Mouse (Mus musculus) c-Kit-positive CD71-negative TER-119-negative erythroid progenitor cells, embryonic 14.5 days (primary cell): ENCODE results near the gene Gpc5.

Experiments
- DNase-seq: peaks from one replicate; pipeline ENCODE4 v3.0.0-alpha.2; 2013; ENCODE audit warnings: low read depth

Gpc5 gene

DNA sequence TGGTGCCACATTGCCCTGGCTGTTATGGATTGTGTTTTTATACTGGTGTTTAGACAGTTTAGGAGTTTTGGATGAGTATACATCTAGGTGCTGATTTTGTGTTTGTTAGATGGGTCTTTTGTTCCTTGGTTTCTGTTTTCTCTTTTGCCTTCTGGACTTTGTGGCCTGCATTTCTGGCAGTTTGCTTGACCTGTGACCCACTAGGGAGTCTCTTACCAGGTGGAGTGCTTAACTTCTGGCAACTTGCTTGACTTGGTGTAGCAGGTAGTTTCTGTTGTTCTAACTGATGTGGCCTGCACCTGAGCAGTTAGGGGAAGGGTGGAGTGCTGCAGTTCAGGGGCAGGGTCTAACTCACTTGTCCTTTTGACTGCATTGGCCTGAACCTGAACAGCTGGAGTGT is 14.3 kb downstream of the Gpc5 start:
- DNase-seq, result no peak

DNA sequence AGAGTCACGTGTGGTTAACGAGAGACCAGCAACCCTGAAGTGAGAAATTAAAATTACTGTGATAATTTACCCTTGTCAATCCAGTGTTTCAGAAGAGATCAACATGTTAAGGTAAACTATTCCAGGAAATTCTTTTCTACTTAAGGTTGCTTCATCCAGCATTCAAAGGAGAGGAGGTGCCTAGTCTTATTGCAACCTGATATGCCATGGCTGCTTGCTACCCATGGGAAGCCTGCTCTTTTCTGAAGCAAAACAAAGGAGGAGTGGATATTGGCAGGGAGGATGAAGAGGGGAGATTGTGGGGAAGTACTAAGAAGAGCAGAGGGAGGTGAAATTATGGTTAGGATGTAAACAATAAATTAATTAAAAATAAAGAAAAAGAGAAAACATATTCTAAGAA is 15.5 kb downstream of the Gpc5 start:
- no peak for DNase-seq

DNA sequence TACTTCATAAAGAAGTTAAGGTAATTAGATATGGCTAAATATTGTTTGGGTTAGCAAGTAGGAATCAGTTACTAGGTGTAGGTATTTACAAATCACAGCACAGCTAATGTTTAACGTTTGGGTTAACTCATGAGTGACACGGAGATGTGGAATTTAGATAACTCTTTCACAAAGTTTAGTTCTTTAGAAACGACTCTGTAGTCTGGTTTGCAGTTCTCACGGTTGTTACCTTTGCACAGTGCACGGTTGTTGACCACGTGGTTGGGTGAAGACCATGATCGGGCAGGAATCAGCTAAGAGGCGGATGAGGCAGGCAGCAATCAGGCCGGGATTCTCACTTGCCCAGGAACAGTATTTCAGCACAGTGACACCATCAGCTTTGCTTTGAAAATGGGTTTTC is 26.6 kb downstream of the Gpc5 start:
- no peak for DNase-seq

DNA sequence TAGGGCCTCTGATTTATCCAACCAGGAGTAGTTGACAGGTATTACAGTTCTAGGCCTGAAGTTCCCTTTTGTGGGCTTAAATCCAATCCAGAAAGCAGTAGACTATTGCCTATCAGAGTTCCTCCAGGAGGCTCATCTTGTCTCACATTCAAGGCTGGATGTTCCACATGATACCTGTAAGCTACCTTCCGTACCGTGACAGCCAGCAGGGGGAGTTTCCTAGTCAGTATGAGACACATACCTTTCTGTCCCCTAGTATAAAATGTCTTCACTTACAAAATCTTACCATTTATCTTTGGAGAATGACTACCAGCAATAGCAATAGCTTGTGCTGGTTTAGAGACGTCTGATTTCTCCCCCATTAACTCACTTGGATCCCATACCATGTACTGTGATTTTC is 56.8 kb downstream of the Gpc5 start:
- DNase-seq, result no peak

DNA sequence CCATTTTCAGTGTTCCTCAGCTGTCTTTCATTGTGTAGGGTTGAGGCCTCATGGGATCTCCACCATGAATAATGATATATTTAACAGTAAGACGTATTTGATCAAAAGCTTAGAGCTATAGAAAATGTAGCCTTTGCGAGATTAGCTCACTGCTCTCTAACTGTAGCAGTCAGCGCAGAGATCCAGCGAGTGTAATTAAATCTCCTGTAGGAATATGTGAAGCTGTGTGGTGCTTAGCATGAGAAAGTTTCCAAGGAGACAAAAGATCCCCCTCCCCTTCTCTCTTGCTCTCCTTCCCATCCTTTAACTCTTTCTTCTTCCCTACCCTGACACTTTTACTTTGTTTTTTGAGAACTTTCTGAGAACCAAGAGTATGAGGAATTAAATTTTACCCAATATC is 64.6 kb downstream of the Gpc5 start:
- no peak for DNase-seq

DNA sequence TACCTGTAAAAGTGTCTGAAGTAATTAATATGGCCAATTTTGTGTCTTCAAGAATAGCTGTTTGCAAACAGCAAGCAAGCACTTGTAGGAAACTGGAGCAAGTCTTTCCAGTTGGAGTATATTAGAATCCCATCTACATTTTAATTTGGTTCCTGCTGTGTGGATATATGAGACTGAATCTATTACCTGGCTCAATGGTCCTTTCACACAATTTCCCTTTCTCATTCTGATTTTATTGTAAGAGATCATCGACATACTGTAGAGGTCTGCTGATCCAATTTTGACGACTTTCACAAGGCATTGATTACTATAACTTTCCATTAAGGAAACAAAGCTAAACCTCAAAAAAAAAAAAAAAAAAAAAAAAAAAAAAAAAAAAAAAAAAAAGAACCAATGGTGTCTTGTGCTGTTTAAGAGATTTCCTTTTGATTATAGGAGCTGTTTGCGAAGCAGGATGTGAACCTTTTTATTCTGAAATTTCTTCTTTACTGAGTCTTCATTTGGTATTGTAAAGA is 85.4 kb downstream of the Gpc5 start:
- DNase-seq, result no peak

DNA sequence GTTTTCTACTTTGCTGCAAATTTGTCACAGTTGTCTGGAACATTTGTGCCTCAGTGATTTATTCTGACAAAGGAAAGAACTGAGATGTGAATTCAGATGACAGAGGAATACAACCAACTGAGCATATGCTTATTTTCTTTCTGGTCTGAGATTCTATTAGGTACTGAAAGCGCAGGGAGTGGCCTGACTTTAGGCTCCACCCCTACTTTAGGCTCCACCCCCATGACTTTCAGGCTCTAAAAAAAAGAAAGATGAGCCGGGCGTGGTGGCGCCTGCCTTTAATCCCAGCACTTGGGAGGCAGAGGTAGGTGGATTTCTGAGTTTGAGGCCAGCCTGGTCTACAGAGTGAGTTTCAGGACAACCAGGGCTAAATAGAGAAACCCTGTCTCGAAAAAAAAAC is 87.9 kb downstream of the Gpc5 start:
- DNase-seq, result no peak

DNA sequence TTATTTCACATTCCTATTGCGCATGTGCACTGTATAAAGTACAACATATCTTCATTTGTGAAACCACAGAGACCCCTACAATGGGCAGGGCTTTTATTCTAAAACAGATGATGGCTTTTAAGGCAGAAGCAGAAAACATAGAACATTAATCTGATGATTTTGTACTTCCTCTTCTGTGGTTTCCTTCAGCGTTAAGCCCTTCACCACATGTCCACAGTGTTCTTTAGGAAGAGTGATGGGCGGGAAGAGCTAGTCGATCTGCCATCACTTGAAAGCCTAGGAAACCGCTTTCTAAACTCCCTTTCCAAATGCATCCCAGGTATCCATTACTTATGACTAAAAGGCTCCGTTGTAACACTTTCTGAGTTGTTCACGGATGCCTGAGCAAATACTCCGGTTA is 96.2 kb downstream of the Gpc5 start:
- no peak for DNase-seq

DNA sequence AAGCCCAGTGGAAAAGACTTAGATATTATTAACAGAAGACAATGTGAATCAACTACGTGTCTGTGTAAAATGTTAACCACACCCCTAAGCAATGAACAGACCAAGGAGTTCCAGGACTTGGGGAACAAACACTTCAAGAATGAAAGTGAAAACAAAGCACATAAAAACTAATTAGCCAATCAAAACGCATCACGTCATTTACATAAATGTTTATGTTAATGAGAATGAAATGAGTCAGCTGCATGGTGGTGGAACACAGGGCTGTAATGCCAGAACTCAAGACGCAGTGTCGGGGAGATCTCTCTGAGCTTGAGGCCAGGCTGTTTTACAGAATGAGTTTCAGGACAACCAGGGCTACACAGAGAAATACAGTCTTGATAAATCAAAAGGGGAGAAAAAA is 136.1 kb downstream of the Gpc5 start:
- DNase-seq, result no peak

DNA sequence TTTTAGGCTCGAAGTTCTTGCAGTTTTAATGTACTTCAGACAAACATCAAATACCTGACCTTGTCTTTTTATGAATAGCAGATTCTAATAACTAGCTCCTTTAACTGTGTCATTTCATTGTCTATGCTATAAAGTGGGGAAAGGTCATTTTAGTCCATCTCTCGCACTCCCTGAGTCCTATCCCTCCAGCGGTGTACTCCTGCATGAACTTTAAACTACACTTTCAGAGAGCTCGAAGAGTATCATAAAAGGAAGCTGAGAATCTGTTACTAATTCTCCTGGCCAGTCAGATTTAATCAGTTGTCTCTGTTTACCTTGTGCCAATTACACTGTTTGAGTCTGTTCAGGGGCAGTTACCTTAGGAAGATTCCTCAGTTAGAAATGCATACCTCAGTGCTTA is 144.4 kb downstream of the Gpc5 start:
- DNase-seq, result no peak

DNA sequence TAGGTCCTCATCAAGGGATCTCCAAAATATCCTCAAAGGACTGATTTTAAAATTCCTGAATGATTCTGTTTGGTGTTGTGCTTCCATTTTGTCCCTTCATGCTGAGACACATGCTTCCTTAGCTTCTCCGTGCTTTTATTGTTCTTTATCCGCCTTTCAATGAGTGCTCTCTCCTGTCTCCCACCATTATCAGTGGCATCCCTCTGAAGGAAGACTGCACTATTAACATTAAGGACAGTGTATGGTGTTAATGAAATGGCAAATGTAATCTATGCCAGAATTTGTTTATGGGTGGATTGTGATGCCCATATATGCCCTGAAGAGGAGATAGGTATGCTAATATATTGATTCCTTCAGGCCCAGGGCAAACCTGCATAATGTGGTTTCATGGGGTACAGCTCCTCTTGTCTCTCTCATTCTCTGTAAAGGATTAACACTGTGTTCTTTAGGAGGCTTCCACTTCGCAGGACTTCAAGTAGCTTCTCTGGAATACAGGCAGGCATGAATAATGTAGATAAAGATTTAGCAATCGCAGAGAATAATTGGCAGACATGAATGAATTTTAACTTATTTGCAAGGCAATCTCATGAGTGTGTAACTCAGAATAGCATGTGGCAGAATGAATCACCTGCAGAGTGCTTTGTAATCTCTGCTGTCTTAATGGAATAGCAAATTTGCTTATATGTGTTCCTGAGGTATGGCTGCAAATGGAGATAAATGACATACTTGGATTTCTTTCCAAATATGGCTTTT is 148.8 kb downstream of the Gpc5 start:
- DNase-seq, result no peak

DNA sequence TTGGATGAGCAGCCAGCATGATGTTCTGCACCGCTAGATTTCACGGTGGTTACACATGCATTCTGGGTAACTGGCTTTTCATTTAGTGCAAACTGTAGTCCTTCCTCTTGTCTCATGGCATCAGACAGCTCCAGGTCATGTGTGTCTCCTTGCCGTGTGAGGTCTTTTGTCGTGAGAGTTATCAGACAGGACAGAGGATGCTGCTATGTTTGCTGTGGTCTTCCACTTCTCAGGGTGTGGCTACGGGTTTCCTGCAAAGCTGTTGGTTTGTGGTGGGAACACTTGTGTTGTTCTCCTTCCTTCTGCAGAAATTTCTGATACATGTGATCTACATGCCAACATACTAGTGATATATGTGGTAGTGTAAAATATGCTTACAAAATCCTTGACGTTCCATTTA is 158.5 kb downstream of the Gpc5 start:
- DNase-seq, result no peak

DNA sequence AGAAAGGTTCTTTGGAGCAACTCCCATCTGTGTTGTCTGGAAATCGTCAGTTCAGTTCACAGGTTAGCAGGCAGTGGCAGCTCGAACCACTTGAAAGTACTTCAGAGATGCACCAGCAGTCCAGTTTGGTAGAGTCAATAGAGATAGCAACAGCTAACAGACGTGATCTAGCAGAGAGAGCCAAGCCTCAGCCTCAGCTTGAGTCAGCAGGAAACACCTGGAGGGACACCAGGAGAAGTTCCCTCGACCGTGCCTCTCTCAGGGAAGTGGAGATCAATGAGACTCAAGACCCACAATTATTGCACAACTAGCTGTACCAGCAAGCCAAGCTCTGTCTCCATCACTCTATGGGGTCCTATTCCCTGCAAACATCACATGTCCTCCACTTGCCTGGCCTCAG is 159.8 kb downstream of the Gpc5 start:
- DNase-seq, result no peak

DNA sequence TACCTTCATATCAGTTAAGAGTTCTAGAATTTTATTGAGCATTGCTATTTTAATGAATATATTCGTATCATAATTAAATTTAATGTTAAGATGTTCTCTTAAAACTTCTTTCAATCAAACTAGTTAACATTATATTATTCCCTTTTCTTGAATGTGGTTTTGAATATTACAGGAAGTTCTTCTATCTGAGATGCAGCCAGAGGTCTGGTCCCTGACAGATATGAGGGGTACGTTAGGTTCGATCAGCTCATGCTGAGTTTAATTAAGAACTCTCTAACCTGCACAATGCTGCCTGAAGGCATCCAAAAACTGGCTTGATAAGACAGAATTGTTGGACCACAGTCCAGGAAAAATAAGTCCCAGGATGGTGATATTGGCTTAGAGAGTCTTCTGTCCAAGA is 161.1 kb downstream of the Gpc5 start:
- no peak for DNase-seq

DNA sequence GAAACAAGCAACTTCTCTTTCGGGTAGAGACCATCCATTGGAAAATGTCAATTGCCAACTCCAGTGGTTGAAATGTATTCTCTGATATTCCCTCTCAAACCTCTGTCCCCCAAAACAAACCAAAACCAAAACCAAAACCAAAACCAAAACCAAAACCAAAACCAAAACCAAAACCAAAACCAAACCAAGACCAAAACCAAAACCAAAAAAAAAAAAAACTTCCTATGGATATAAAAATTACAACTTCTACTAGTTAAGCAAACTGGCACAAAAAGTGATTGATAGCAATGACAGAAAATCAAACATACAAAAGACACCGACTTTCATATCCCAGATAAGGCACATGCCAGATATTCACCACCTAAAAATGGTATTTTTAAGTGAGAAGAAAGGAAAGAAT is 161.7 kb downstream of the Gpc5 start:
- DNase-seq, result no peak

DNA sequence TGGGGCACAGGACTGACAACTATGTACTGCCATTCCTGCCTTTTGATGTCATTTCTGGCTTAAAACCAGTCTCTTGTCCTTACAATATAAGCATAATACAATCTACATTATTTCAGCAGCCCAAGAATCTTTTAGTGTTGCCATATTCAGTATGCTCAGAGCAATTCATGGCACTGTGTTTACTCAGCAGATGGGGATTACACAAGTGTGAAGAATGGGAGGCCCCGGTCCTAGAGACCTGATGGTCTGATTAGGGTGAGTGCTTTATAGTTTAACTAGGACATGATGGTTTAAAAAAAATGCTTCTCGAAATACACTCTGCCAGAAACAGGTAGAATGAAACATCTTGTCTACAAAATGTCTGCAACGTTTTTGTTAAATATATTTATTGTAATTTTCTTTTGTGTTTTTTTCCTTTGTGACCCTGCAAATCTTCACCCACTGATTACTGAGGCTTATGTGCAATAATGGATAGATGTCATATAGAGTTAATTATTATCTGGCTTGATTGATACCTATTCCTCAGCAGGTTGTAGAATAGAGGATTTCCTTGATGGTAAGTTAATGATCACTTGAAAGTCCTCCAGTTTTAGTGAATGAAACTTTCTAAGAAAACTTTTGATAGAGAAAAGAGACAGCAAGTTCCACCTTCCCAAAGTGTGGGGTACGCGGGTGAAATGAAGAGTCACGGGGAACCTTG is 177.8 kb downstream of the Gpc5 start:
- DNase-seq, result no peak

DNA sequence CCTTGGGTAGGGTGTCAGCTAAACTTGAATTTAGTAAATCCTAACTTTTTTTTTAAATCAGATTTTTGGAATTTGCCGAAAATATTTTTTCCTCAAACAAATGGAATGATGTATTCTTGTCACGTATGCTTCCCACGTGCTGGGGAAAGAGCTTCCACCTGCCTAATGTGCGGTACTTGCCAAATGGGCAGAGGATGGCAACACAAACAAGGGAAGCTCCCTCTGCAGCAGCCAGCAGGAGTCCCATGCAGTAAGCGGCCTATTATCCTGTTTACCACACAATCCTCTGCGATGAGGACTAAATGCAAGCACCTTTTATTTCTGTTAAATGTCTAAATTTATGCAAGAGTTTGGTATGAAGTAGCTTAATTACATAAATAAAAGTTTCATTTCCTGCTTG is 178.4 kb downstream of the Gpc5 start:
- DNase-seq, result no peak

DNA sequence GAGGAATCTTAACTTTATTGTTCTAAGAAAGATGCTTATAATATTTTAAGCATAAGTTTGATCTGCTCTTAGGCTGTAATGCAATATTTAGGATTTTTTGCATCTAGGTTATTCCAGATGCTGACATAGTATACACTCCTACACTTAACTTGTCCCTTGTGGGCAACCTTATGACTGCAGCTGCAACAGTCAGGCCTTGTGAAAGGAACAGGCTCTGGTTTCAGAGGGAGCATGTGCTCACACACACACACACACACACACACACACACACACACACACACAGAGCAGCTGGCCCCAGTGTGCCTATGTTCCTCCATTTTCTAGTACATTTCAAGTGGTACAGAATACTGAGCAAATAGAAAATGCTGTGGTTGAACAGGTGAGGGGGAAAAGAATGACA is 190.8 kb downstream of the Gpc5 start:
- no peak for DNase-seq

DNA sequence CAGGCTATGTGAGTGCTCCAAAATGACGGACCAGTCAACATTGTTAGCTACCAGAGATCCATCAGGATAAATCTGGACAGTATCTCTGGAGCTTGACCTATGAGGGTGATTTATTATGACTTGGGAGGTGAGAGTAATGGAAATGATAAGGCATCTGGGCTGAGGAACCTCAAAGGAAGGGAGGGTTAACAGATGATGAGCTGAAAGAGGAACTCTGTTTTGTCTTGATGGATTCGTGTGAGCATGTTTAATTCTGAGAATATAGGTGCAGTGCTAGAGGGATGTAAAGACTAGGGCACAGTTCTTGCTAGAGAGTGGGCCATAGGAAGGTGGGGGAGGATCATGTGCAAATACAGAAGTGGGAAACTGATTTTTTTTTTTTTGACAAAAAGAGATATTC is 232.2 kb downstream of the Gpc5 start:
- DNase-seq, result no peak

DNA sequence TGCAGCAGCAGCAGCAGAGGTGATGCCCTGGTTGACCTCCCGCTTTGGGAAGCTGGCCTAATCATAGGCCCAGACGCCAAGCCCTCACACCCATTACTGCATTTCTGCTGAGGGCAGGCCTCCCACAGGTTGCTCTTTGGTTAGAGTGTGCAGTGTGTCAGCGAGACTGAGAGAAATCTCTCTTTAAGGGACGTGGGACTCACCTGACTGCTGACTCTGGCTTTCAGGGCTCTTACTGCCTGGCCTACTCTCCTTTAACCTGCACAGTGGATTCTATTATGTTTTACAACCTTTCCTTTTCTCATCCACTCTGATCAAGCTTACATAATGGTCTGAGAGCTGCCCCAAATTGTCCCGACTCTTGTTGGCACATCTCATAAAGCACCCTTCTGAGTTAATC is 234.4 kb downstream of the Gpc5 start:
- DNase-seq, result no peak

DNA sequence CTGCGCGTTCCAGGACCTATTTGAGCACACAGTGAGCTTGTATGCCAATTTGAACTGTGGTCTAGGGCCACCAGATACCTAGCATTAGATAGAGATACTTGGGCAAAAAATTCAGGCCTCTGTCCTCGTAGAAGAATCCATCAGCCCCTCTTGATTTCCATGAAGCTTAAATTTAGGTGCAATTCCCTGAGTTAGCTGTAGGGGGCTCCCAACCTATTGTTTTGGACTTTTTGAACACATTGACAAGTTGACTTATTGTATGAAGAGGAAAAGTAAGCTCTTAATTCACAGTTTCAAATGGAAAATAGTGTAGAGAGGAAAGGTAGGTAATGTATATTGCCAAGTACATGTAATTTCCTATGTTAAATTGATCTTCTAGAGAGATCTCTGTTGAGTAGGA is 247.1 kb downstream of the Gpc5 start:
- DNase-seq, result peak; percentile 6

DNA sequence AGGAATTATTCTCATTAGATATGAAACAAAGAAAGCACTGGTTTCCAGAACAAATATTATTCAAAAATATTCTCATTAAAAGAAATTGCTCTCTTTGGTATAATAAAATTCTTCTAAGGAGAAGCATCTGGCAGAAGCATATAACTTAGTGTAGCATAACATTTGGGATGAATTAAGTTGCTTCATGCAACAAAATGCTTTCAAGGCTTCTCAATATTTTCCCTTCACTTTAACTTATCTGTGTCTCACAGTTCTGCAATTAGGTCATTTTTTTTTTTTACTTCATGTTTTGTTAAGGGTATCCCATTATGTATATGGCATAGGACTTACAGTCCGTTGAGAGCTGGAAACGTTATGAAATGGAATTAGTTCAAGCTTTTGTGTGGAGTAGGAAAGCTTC is 250.6 kb downstream of the Gpc5 start:
- no peak for DNase-seq

DNA sequence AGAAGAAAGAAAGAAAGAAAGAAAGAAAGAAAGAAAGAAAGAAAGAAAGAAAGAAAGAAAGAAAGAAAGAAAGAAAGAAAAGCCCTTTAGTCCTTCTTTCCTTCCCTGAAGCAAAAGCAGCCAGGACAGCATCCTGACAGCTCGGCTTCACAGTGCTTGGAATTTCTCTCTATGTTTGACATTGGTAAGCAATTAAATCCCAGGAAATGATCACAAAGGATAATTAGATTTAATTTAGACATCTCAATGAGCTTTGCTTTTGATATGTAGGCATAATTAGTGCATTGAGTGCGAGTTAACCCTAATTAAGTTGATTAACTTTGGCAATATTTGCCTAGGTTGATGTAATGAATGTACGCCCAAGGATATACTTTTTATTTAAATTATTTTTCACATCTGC is 257.4 kb downstream of the Gpc5 start:
- DNase-seq, result no peak
